Mouse (Mus musculus) layer of hippocampus, adult 2 months (tissue): ENCODE measurements at regions not wholly inside any gene's neighbourhood (a gene's known extent, or its start where the extent isn't known, plus 50 kb on each side); places are given as distances from the start of the nearest gene placed in this dataset.
A peak's percentile ranks its signal among the peaks of the same experiment; 100 is the strongest.

Source experiments
- DNase-seq, 2 experiments: peaks; one replicate each; pipeline ENCODE4 v3.0.0; 2022; ENCODE audit warnings: low spot score in 2 of 2
- H3K27ac ChIP-seq: fragments of 200-600 bp; 2 replicates; pipeline ENCODE4 v1.8.1; 2022
- H3K4me3 ChIP-seq: fragments of 200-600 bp; 2 replicates; pipeline ENCODE4 v1.8.1; 2022; ENCODE audit warnings: mild to moderate bottlenecking
- CTCF ChIP-seq: fragments of 200-600 bp; conservative IDR thresholded peaks from 2 replicates; pipeline ENCODE4 v1.8.1; 2022; ENCODE audit warnings: antibody characterized with exemption, mild to moderate bottlenecking, moderate library complexity

DNA sequence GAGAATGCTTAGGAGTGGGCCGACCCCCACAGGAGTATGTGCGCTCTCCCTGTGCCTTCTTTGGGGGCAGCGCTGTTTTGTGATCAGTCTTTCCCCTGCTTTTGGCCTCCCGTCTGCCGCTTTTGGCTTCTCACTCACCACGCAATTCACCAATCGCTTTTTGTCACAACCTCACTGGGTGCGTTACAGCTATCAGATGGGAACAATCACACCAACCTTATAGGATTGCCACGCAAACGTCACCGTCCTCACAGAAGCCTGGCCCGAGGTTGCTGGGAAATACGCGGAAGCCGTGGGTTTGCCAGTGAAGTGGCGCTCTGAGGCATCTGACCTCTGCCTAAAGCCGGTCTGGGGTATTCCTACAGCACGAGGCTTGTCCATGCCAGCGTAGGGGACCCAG is 111.1 kb downstream of the Ddx11 start:
- Histone ChIP-seq H3K27ac (no peak overlapping the region; the same call in 1 of the 2 replicates), H3K4me3 (no peak overlapping the region)
- no peak for TF ChIP-seq CTCF
- no peak for DNase-seq

DNA sequence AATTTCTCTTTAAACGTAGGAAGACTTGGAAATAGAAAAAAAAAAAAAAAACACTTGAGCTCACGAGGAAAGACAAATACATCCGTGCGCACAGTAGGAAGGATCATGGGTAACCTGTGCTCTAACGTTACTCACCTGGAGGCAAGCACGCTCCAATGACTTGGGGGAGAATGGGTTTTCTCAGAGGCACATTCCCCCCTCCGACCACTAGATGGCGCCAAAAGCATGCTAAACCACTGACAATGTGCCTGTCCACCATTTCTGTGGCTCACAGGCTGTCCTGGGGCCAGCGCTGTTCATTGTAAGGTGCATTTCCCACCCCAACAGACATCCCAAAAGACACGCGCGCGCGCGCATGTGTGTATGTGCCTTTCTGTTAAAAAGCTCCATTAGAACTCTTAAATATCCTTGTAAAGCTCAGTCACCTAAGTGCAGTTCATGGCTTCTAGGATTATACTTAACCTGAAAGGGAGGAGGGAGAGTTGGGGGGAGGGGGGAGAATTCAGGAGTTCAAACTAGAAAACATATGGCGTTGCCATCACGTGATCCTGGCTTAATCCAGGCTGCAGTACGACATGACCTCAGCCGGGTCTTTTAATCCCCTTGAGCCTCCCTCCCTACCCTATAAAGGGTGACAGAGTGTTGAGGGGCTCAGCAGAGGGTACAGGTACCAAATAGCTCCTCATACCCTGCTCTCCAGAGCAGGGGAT is 111.9 kb downstream of the Ddx11 start:
- no peak overlapping the region for H3K27ac ChIP-seq
- TF ChIP-seq CTCF = peak; percentile 92
- DNase-seq = peak; percentile 64 to 91
- H3K4me3 ChIP-seq = peak overlapping the region; percentile 32; the same call in 1 of the 2 replicates

DNA sequence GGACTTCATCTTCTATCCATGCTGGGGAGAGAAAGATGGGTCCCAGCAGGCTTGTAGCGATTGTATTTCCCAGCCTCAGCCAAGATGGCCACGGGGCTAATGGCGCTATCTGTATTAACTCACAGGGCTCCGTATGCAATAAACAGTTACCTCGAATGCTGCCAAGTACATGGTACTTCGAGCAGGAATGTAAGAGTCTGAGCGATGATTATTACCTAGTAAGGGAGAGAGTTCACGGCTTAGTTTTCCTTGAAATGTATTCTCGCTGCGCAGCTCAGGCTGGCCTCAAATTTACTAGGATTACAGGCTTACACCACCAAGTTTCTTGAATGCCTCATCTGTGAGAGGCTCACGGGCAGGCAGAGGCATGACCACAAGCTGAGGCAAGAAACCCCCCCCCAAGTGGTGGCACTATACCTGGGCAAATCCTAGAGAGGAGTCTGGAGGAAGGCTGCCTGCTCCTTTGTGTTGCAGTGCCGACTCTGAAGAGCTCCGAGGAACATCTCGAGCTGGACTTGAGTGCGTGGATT is 112.6 kb downstream of the Ddx11 start:
- no peak for DNase-seq
- TF ChIP-seq CTCF = no peak
- H3K27ac ChIP-seq = no peak overlapping the region
- no peak overlapping the region for H3K4me3 ChIP-seq

DNA sequence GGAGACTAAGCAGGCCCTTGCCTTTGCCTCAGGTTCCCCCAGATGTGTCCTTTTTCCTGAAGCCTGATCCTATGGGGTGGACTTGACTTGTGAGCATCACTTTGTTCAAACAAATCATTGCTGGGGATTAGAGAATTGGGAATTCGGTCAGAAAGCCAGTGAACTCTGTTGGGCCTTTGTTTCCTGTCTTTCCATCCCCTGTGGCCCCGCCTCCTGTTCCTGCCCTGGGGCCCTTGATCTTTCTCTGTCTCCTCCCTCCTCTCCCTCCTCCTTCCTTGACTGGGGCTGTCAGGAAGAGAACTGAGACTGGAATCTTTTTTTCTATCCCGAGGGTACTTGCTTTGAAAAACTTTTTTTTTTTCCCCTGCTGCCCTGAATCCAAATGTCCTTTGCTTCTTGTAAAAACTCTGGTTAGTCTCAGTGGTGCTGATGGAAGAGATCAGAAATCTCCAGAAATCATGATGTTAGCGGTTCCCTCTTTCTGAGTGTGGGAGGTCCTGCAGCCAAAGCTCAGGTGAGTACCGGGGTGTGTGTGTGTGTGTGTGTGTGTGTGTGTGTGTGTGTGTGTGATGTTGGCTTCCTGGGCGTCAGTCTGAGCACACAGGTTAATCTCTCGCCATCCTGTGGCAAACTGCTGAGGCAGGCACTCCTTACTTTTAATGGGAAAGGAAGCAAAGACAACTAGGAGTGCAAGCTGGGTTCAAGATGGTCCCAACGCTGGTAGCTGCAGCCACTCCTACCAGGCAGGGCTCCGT is 118.7 kb downstream of the Ddx11 start:
- no peak overlapping the region for H3K27ac ChIP-seq
- no peak for DNase-seq
- TF ChIP-seq CTCF = no peak
- no peak overlapping the region for H3K4me3 ChIP-seq

DNA sequence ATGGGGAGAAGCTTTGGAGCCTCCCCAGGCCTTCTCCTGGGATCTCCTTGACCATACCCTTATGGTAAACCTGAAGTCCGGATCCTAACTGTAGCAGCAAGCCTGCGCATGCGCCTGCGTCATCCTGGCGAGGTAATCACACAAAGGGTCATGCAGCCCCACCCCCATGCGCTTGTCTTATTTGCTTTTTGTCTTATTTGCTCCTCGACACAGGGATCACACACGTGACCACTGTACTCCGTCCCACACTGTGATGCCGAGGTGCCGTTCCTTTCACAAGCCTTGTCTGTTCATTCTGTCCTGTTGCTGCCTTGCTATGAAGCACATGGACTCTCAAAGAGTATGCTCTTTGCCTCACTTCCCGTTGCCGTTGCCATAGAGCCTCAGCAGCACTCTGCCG is 120.9 kb downstream of the Ddx11 start:
- Histone ChIP-seq H3K4me3 (no peak overlapping the region), H3K27ac (no peak overlapping the region)
- no peak for TF ChIP-seq CTCF
- DNase-seq = no peak

DNA sequence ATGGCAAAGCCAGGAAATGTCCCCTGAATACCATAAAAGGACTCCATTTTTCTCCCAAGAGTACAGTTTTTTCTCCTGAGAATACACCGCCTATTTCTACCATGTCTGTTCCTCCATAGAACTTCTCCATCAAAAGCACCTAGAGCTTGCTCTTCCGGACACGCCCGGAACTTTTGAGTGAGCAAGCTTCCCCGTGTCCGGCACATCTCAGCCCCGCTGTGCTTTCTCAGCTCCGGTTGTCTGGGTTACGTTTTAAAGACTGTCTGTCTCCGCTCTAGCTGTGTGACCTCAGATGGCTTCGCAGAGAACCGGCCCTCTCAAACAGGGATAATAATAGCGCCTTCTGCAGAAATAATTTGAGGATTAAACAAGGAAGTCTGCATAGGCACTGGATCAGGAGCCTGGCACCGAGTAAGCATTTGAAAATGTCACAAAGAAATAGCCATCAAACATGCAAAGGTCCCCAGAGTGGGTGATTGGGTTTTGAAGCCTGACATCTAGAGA is 122.8 kb downstream of the Ddx11 start:
- DNase-seq = no peak
- TF ChIP-seq CTCF = no peak
- Histone ChIP-seq H3K27ac (no peak overlapping the region), H3K4me3 (no peak overlapping the region)

DNA sequence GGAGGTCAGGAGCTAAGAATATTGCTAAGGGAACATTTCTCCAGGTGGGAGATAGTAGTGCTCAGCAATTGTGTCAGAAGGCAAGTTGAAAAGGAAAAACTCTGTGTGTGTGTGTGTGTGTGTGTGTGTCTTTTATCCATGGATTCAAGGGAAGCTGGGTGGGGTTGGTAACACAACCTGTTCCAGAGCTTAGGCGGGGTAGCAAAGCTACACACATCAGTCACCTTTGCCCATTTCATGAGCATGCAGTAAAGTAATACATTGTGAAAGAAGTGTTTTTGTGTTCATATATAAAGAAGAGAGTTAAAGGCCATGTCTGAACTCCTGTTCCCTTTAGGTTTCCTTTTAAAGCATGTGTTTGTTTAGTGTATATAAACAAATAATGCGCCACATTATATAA is 128.2 kb downstream of the Ddx11 start:
- TF ChIP-seq CTCF = no peak
- no peak overlapping the region for H3K4me3 ChIP-seq
- no peak for DNase-seq
- no peak overlapping the region for H3K27ac ChIP-seq

DNA sequence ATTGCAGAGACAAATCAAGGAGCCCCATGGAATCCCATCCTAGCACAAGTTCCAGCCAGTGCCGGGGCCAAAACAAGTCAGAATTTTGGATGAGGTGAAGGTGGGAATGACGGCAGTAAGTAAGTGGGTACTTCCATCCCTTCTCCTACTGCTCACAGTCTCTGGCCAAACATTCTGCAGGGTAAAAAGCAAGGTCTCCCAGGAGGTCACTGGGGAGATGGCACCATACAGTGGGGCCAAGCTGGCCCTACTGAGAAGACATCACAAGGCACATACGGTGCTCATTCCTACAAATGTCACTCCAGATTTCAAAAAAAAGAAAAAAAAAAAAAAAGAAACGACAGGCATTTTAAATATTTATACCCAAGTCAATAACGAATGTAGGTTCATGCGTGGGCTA is 129.6 kb downstream of the Ddx11 start:
- DNase-seq = no peak
- no peak for TF ChIP-seq CTCF
- Histone ChIP-seq H3K4me3 (no peak overlapping the region), H3K27ac (no peak overlapping the region)

DNA sequence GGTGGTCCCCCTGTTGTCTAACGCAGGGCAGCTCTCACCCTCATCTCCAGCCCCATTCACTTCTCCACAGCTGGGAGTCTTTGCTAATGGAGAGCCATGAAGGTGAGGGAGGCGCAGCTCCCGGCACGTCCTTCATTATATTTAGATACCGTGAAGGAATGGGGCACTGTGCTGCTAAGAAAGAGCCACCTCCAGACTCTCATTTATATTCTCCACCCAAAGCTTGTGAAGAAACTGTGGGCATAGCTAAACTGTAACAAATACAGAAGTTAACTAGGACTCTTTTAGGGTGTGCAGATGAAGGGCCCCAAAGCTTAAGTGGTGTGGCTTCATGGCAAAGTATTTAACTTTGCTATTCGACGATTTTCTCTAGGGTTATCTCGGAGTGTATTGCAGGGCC is 136.4 kb downstream of the Ddx11 start:
- Histone ChIP-seq H3K27ac (no peak overlapping the region), H3K4me3 (no peak overlapping the region)
- no peak for TF ChIP-seq CTCF
- DNase-seq = no peak

DNA sequence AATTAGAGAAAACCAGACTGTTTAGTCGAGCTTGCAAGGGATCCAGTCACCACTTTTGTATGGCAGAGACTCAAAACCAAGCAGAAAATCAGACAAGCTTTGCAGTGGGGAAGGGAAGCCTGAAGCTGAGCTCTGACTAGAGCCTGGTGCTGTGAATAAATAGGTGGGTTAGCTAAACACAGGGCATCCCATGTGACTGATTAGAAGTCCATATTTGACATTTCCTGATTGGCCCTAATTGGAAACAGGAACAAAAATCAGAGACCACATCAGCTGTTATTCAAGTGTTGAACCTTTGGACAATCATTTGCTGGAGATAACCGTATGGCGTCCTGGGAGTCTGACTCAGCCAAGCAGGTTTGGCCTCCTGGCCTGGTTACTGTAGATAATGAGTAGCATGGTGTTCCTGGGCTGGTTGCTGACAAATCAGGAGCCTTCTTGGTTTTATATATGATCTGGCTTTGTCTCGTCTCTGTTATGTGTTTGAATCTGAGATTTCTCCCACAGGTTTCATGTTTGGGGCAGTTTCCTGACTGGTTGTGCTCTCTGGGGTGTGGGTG is 139.4 kb downstream of the Ddx11 start:
- Histone ChIP-seq H3K27ac (no peak overlapping the region), H3K4me3 (no peak overlapping the region)
- TF ChIP-seq CTCF = no peak
- peak in 1 of 2 experiments; percentile 11 for DNase-seq

DNA sequence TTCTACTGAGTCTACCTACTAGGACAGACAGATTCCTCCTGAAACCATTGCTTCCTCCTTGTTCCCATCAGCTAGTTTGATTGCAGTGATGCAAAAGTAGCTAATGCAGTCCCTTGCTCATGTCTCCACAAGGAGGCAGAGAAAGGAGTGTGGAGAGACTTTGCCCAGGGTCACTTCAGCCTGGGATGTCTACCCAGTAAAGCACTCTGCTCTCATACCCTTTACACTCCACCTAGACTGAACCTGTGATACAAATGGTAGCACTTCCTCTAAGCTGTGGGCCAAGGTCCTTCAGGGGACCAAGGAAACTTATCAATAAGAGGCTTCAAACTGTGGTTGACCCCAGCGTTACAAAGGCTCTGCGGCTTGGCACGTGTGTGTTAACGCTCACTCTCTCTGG is 140.1 kb downstream of the Ddx11 start:
- TF ChIP-seq CTCF = no peak
- Histone ChIP-seq H3K4me3 (no peak overlapping the region), H3K27ac (no peak overlapping the region)
- DNase-seq = no peak

DNA sequence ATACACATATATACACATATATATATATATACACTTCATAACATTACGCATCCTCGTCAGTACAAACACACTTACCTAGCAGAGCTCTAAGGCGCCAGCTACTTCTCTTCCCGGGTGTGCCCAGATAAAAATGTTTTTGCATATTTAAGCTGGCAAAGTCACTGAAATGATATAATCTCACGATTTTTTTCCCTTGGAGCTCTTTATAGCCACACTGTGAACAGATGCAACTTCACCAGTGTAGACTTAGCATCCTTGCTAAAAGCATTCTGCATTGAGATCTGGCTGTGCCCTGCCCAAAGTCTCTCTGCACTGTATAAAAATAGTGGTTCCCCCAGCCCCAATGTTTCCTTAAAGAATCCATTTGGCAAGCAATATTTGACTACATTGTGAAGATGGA is 143.5 kb downstream of the Ddx11 start:
- no peak for TF ChIP-seq CTCF
- Histone ChIP-seq H3K4me3 (no peak overlapping the region), H3K27ac (no peak overlapping the region)
- peak in 1 of 2 experiments; percentile 23 for DNase-seq

DNA sequence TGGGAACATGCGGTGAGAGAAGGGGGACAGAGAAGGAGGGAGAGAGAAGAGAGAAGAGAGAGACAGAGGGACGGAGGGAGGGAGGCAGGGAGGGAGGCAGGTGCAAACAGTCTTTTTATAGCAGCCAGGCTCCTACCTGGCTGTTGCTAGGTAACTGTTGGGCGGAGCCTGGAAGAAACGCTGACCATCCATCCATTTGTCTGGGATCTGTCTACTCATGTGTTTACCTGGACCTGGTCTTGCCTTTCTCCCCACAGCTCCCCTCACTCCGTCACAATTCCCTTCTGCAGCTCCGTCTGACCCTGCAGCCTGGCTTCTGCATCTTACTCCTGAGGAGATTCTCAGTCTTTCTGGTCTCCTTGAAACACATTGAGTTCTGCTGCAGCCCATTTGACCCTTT is 144.5 kb downstream of the Ddx11 start:
- no peak overlapping the region for H3K27ac ChIP-seq
- no peak overlapping the region for H3K4me3 ChIP-seq
- TF ChIP-seq CTCF = no peak
- no peak for DNase-seq
